Mouse (Mus musculus): ENCODE data around the gene Brpf3.

DNA sequence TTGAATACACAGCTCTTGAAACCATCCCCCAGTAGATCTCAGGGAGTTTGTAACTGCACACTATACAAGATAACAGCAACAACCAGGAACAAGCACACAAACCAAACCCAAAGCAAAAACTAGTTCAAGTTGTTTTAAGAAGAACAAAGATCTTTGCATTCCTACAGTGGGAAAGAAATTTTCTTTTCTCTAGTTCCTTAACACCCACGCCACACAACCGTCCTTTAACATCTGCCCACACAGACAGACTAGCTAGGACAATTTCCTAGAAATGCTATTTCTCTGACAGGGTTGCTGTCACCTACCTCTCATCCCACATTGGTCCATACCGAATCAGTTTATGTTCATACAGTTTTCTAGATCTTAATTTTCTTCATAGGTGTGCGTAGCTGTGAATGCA, 3.9 kb upstream of the Brpf3 start:
- TF ChIP-seq POLR2A (IDR thresholded peaks at IDR 0.05; ENCODE audit: borderline replicate concordance, low read depth, low read length) (no peak), CTCF (IDR thresholded peaks at IDR 0.05; ENCODE audit: low read depth, low read length) (no peak)
